Comparison of ENCODE assay signal across 16 mouse cellular contexts in genomic region chr1:132791049-132791448, GRCm38 (mm10). TPM values are rescaled to one million over a fixed set of nuclear protein-coding genes. Genes with fewer than 3 reads are reported as not detected.
DNase-seq lines count a peak whose midpoint lies in the region; ATAC-seq lines count a peak whose summit lies in the region.
"Had no signal": no experiment of that assay in that cellular context is flagged by ENCODE, and none has a peak within 500 bp of the region (broad histone marks: within the 10 kb centered on the region; RNA-seq: fewer than 3 reads in every experiment).

No protein-coding gene starts in this region.

- ATAC-seq in common myeloid progenitor, adult 5-6 weeks (replicated peaks; ENCODE audit: low read depth, poor library complexity, severe bottlenecking), result peak; percentile 100
- ATAC-seq in megakaryocyte, adult 5-6 weeks (ENCODE audit: poor library complexity, severe bottlenecking), result peak; percentile 91
- ATAC-seq: intestine, embryonic 15.5 days; midbrain, embryonic 16.5 days had no signal

- DNase-seq in 3134 (ENCODE audit: extremely low read depth, insufficient read length, low spot score), result peak; percentile 37
- DNase-seq in 416B (ENCODE audit: low read depth), result peak; percentile 24
- DNase-seq in kidney, adult 18-20 months, result no peak
- DNase-seq in spleen, postnatal 4 days (ENCODE audit: low spot score in 2 of 2), result no peak
- no peak for DNase-seq in kidney, postnatal 10 days
- DNase-seq: adrenal gland, adult 8-10 months; cerebellum, adult 9-10 months; gastrocnemius, postnatal 10 days; heart, postnatal 10 days; lung, postnatal 14 days; retina, postnatal 1 day had no signal

RNA-seq across cellular contexts. Expression of gene Nfasc, which starts 49.5 kb away (rescaled TPM):
- total RNA-seq in common myeloid progenitor, adult 5-6 weeks (2017), result not detected in 2 replicates
- total RNA-seq in megakaryocyte, adult 5-6 weeks (2015), result not detected in 2 replicates
- total RNA-seq in megakaryocyte, adult 5-6 weeks (2017), result not detected in 2 replicates
- total RNA-seq: MEL had no signal

Comparison
In these comparisons a context has a peak if more than half of its experiments do, and no peak if none do; other contexts are left out.
1. DNase-seq: peak in 3134 (single experiment) and 416B (single experiment); none in kidney, adult 18-20 months (single experiment), spleen, postnatal 4 days (0 of 2) and kidney, postnatal 10 days (single experiment).